10 mouse cellular contexts compared by ENCODE assay signal in the genomic region with DNA sequence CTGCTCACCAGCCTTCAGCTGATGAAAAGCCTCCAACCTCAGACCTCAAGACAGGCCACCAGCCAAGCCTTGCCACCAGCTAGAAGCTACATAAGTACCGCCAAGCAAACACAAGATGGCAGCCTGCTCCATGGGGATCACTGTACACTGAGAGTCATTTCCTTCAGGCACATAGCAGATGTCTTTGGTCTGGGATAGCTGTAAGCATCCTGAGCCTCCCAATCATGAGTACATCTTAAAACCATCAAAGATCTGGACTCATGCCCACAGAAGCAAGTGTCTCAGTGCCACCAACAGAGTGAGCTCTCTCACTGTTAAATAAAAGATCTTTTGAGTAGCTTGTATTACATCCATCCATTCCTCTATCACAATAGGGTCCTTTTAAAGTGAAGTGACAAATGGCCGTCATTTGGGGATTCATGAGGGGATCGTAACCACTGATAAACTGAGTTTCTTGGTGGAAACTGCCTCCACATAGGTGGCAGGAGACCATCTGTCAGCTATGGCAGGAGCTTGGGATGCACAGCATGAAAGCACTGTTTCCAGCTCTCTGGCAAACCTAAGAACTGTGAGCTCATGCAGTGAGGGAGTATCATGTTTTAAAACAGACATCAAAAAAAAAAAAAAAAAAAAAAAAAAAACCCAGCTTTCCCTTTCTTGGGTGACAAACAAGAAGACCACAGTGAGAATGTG.
A peak's percentile ranks its signal among the peaks of the same experiment; 100 is the strongest.
DNase-seq lines count a peak whose midpoint lies in the region; ATAC-seq and TF ChIP-seq lines count a peak whose summit lies in the region.
"Had no signal": no experiment of that assay in that cellular context is flagged by ENCODE, and none has a peak within 500 bp of the region (broad histone marks: within the 10 kb centered on the region; RNA-seq: fewer than 3 reads in every experiment).

No protein-coding gene starts in this region.

- no peaks in the 10 kb centered on the region for H3K9me3 ChIP-seq in forebrain, embryonic 12.5 days
- H3K9me3 ChIP-seq in forebrain, embryonic 10.5 days = no peaks in the 10 kb centered on the region
- H3K9me3 ChIP-seq in embryonic facial prominence, embryonic 15.5 days (replicated peaks) = no peaks in the 10 kb centered on the region
- no peaks in the 10 kb centered on the region for H3K9me3 ChIP-seq in lung, postnatal 0 days (ENCODE audit: low read length)
- H3K9me3 ChIP-seq in heart, embryonic 12.5 days (replicated peaks) = no peaks in the 10 kb centered on the region

- TF ChIP-seq EP300 in lung, postnatal 0 days (IDR thresholded peaks at IDR 0.05) = no peak

- DNase-seq in forebrain, embryonic 10.5 days (ENCODE audit: extremely low spot score, low spot score) = no peak
- peak; percentile 13 for DNase-seq in R1 (ENCODE audit: low read depth, low spot score)
- peak; percentile 33 to 38 for DNase-seq in left cerebral cortex, postnatal 36 days (ENCODE audit: low spot score in 2 of 2)
- DNase-seq in lung, postnatal 0 days (ENCODE audit: low spot score) = no peak
- no peak for DNase-seq in testis, postnatal 14 days (ENCODE audit: low spot score)
- DNase-seq: kidney, postnatal 14 days; liver, postnatal 0 days had no signal

- H3K4me3 ChIP-seq in forebrain, embryonic 12.5 days (replicated peaks) = no peak overlapping the region
- no peak overlapping the region for H3K4me3 ChIP-seq in forebrain, embryonic 10.5 days
- no peak overlapping the region for H3K4me3 ChIP-seq in embryonic facial prominence, embryonic 15.5 days (replicated peaks)
- H3K4me3 ChIP-seq in lung, postnatal 0 days (ENCODE audit: low read depth, low read length) = no peak overlapping the region
- H3K4me3 ChIP-seq in heart, embryonic 12.5 days = no peak overlapping the region

- 83% methylated on average over 3 of the region's 3 CpGs for WGBS in forebrain, embryonic 12.5 days
- 92% methylated on average over 3 of the region's 3 CpGs for WGBS in forebrain, embryonic 10.5 days
- WGBS in embryonic facial prominence, embryonic 15.5 days = 86% methylated on average over 3 of the region's 3 CpGs
- 77% methylated on average over 3 of the region's 3 CpGs for WGBS in lung, postnatal 0 days
- WGBS in heart, embryonic 12.5 days = 80% methylated on average over 3 of the region's 3 CpGs

- H3K36me3 ChIP-seq in forebrain, embryonic 12.5 days (replicated peaks) = peaks cover 44% of the 10 kb centered on the region
- peaks cover 83% of the 10 kb centered on the region for H3K36me3 ChIP-seq in forebrain, embryonic 10.5 days (replicated peaks)
- H3K36me3 ChIP-seq in embryonic facial prominence, embryonic 15.5 days = peaks cover 25% of the 10 kb centered on the region
- peaks cover 6% of the 10 kb centered on the region; the same call in 1 of the 2 replicates for H3K36me3 ChIP-seq in lung, postnatal 0 days (ENCODE audit: insufficient read depth, low read length)
- H3K36me3 ChIP-seq in heart, embryonic 12.5 days = peaks cover 37% of the 10 kb centered on the region

- TF ChIP-seq CTCF in lung, postnatal 0 days (IDR thresholded peaks at IDR 0.05) = no peak

- H3K4me1 ChIP-seq in forebrain, embryonic 12.5 days = peaks cover 5% of the 10 kb centered on the region; the same call in 1 of the 2 replicates
- no peaks in the 10 kb centered on the region for H3K4me1 ChIP-seq in forebrain, embryonic 10.5 days
- no peaks in the 10 kb centered on the region for H3K4me1 ChIP-seq in embryonic facial prominence, embryonic 15.5 days
- no peaks in the 10 kb centered on the region for H3K4me1 ChIP-seq in lung, postnatal 0 days (ENCODE audit: insufficient read depth, low read depth, low read length)
- H3K4me1 ChIP-seq in heart, embryonic 12.5 days (replicated peaks) = peaks cover 7% of the 10 kb centered on the region; the same call in 1 of the 2 replicates

- H3K9ac ChIP-seq in forebrain, embryonic 12.5 days = no peak overlapping the region
- H3K9ac ChIP-seq in embryonic facial prominence, embryonic 15.5 days = no peak overlapping the region
- H3K9ac ChIP-seq in lung, postnatal 0 days (replicated peaks; ENCODE audit: low read depth) = no peak overlapping the region
- no peak overlapping the region for H3K9ac ChIP-seq in heart, embryonic 12.5 days
- H3K9ac ChIP-seq: liver, postnatal 0 days had no signal

- intact Hi-C loops in left cerebral cortex, postnatal 36 days (cut with DNase I) = loop anchor here (2.0 kb wide), 1 partner anchor 73 kb away; no protein-coding TSS in a partner anchor

- ATAC-seq in forebrain, embryonic 12.5 days (ENCODE audit: low FRiP score) = peak; percentile 25; the same call in 1 of the 2 replicates
- ATAC-seq in embryonic facial prominence, embryonic 15.5 days (ENCODE audit: insufficient number of reproducible peaks, low FRiP score, low TSS enrichment, low read depth) = peak; percentile 71; the same call in 1 of the 2 replicates
- no peak for ATAC-seq in lung, postnatal 0 days
- no peak for ATAC-seq in heart, embryonic 12.5 days (ENCODE audit: insufficient number of reproducible peaks, low FRiP score)
- ATAC-seq: liver, postnatal 0 days had no signal

- no peaks in the 10 kb centered on the region for H3K27me3 ChIP-seq in forebrain, embryonic 12.5 days
- H3K27me3 ChIP-seq in forebrain, embryonic 10.5 days (ENCODE audit: poor library complexity, severe bottlenecking) = no peaks in the 10 kb centered on the region
- H3K27me3 ChIP-seq in embryonic facial prominence, embryonic 15.5 days = no peaks in the 10 kb centered on the region
- no peaks in the 10 kb centered on the region for H3K27me3 ChIP-seq in lung, postnatal 0 days (replicated peaks; ENCODE audit: insufficient read depth, low read length)
- no peaks in the 10 kb centered on the region for H3K27me3 ChIP-seq in heart, embryonic 12.5 days (replicated peaks)

- no peak overlapping the region for H3K27ac ChIP-seq in forebrain, embryonic 12.5 days
- no peak overlapping the region for H3K27ac ChIP-seq in forebrain, embryonic 10.5 days
- H3K27ac ChIP-seq in embryonic facial prominence, embryonic 15.5 days (replicated peaks) = no peak overlapping the region
- H3K27ac ChIP-seq in lung, postnatal 0 days (ENCODE audit: low read length) = no peak overlapping the region
- H3K27ac ChIP-seq in heart, embryonic 12.5 days (ENCODE audit: poor library complexity, severe bottlenecking) = no peak overlapping the region

- no peak overlapping the region for H3K4me2 ChIP-seq in forebrain, embryonic 12.5 days
- no peak overlapping the region for H3K4me2 ChIP-seq in embryonic facial prominence, embryonic 15.5 days (replicated peaks)
- no peak overlapping the region for H3K4me2 ChIP-seq in lung, postnatal 0 days (replicated peaks; ENCODE audit: low read depth, low read length)
- no peak overlapping the region for H3K4me2 ChIP-seq in heart, embryonic 12.5 days

Comparison
In these comparisons a context has a peak if more than half of its experiments do, and no peak if none do; other contexts are left out.
1. ATAC-seq: peak in forebrain, embryonic 12.5 days (single experiment) and embryonic facial prominence, embryonic 15.5 days (single experiment); none in lung, postnatal 0 days (single experiment) and heart, embryonic 12.5 days (single experiment).
2. DNase-seq: peak in R1 (single experiment) and left cerebral cortex, postnatal 36 days (2 of 2); none in forebrain, embryonic 10.5 days (single experiment), lung, postnatal 0 days (single experiment) and testis, postnatal 14 days (single experiment).